Mouse (Mus musculus): ENCODE measurements around the gene Lyrm7. TPM values are rescaled to one million over a fixed set of nuclear protein-coding genes. Genes with fewer than 3 reads are reported as not detected.
A peak's percentile ranks its signal among the peaks of the same experiment; 100 is the strongest.

The Lyrm7 gene
- polyA plus RNA-seq (2016; fragmentation: Nextera tagmentation; extraction: Ambion mirVana), result 5.5 and 10.8 TPM in 2 replicates

- Histone ChIP-seq H3K27ac (peak within 1 kb of the TSS; percentile 88), H3K9me3 (replicated peaks) (no peaks in the 10 kb centered on the region), H3K27me3 (no peaks in the 10 kb centered on the region), H3K4me1 (peaks cover 11% of the 10 kb centered on the region), H3K4me3 (peak within 1 kb of the TSS; percentile 59), H3K36me3 (no peaks in the 10 kb centered on the region), H3K4me2 (replicated peaks) (peak within 1 kb of the TSS; percentile 59), H3K9ac (peak within 1 kb of the TSS; percentile 71)
- peak; percentile 95 for ATAC-seq (ENCODE audit: low FRiP score)
- WGBS, result under 1% methylated on average over 42 of the region's 42 CpGs
Measured at GRCm38 (mm10) chr11:54860256-54861038, at the start of gene Lyrm7. Lyrm7 (minus strand) TSS chr11:54860916.

- no peaks in the 10 kb centered on the region for H3K27me3 ChIP-seq
- no peaks in the 10 kb centered on the region for H3K9me3 ChIP-seq (replicated peaks)
- no peak for ATAC-seq (ENCODE audit: low FRiP score)
- H3K4me3 ChIP-seq, result no peak overlapping the region
- 90% methylated on average over 12 of the region's 12 CpGs for WGBS
- peaks cover 61% of the 10 kb centered on the region for H3K36me3 ChIP-seq
- H3K4me2 ChIP-seq (replicated peaks), result no peak overlapping the region
- 0 out of 2 replicates have a peak, but pooled peaks cover 3% of the 10 kb centered on the region for H3K4me1 ChIP-seq
- H3K9ac ChIP-seq, result no peak overlapping the region
- H3K27ac ChIP-seq, result no peak overlapping the region
Measured at GRCm38 (mm10) chr11:54910081-54910665, 49.5 kb upstream of the Lyrm7 start.

- Histone ChIP-seq H3K4me1 (0 out of 2 replicates have a peak, but pooled peaks cover 7% of the 10 kb centered on the region), H3K9ac (no peak overlapping the region), H3K4me3 (no peak overlapping the region), H3K9me3 (replicated peaks) (no peaks in the 10 kb centered on the region), H3K27me3 (no peaks in the 10 kb centered on the region), H3K4me2 (replicated peaks) (no peak overlapping the region), H3K27ac (no peak overlapping the region), H3K36me3 (peaks cover 53% of the 10 kb centered on the region)
- WGBS, result 92% methylated on average over 11 of the region's 11 CpGs
- no peak for ATAC-seq (ENCODE audit: low FRiP score)
Measured at GRCm38 (mm10) chr11:54909273-54909672, 48.6 kb upstream of the Lyrm7 start.

- Histone ChIP-seq H3K4me2 (replicated peaks) (no peak overlapping the region), H3K4me1 (peaks cover 18% of the 10 kb centered on the region; the same call in 1 of the 2 replicates), H3K9me3 (replicated peaks) (no peaks in the 10 kb centered on the region), H3K36me3 (peaks cover 41% of the 10 kb centered on the region), H3K4me3 (no peak overlapping the region), H3K27me3 (no peaks in the 10 kb centered on the region), H3K9ac (no peak overlapping the region), H3K27ac (no peak overlapping the region)
- no peak for ATAC-seq (ENCODE audit: low FRiP score)
- 86% methylated on average over 5 of the region's 5 CpGs for WGBS
Measured at GRCm38 (mm10) chr11:54907259-54907658, 46.5 kb upstream of the Lyrm7 start.

GRCm38 (mm10) chr11:54906466-54906865 is 45.8 kb upstream of the Lyrm7 start:
- H3K4me3 ChIP-seq, result no peak overlapping the region
- no peaks in the 10 kb centered on the region for H3K27me3 ChIP-seq
- no peak overlapping the region for H3K9ac ChIP-seq
- 89% methylated on average over 4 of the region's 4 CpGs for WGBS
- no peak overlapping the region for H3K4me2 ChIP-seq (replicated peaks)
- H3K4me1 ChIP-seq, result peaks cover 18% of the 10 kb centered on the region; the same call in 1 of the 2 replicates
- ATAC-seq (ENCODE audit: low FRiP score), result no peak
- no peak overlapping the region for H3K27ac ChIP-seq
- H3K9me3 ChIP-seq (replicated peaks), result no peaks in the 10 kb centered on the region
- H3K36me3 ChIP-seq, result peaks cover 37% of the 10 kb centered on the region

GRCm38 (mm10) chr11:54905931-54906330 is 45.2 kb upstream of the Lyrm7 start:
- no peak overlapping the region for H3K4me2 ChIP-seq (replicated peaks)
- H3K27me3 ChIP-seq, result no peaks in the 10 kb centered on the region
- H3K27ac ChIP-seq, result no peak overlapping the region
- H3K9ac ChIP-seq, result no peak overlapping the region
- H3K4me3 ChIP-seq, result no peak overlapping the region
- ATAC-seq (ENCODE audit: low FRiP score), result no peak
- H3K9me3 ChIP-seq (replicated peaks), result no peaks in the 10 kb centered on the region
- H3K4me1 ChIP-seq, result peaks cover 18% of the 10 kb centered on the region; the same call in 1 of the 2 replicates
- H3K36me3 ChIP-seq, result peaks cover 32% of the 10 kb centered on the region
- 71% methylated on average over 4 of the region's 4 CpGs for WGBS

GRCm38 (mm10) chr11:54905086-54905485 is 44.4 kb upstream of the Lyrm7 start:
- Histone ChIP-seq H3K9me3 (replicated peaks) (no peaks in the 10 kb centered on the region), H3K36me3 (peaks cover 24% of the 10 kb centered on the region; the same call in 1 of the 2 replicates), H3K4me1 (peaks cover 18% of the 10 kb centered on the region; the same call in 1 of the 2 replicates), H3K9ac (no peak overlapping the region), H3K4me2 (replicated peaks) (no peak overlapping the region), H3K27me3 (no peaks in the 10 kb centered on the region), H3K27ac (no peak overlapping the region), H3K4me3 (no peak overlapping the region)
- 65% methylated on average over 3 of the region's 3 CpGs for WGBS
- no peak for ATAC-seq (ENCODE audit: low FRiP score)

- Histone ChIP-seq H3K27ac (peak overlapping the region; percentile 23; the same call in 1 of the 2 replicates), H3K27me3 (no peaks in the 10 kb centered on the region), H3K9ac (no peak overlapping the region), H3K4me3 (no peak overlapping the region), H3K4me1 (peaks cover 18% of the 10 kb centered on the region; the same call in 1 of the 2 replicates), H3K4me2 (replicated peaks) (peak overlapping the region; percentile 89; the same call in 1 of the 2 replicates), H3K36me3 (peaks cover 15% of the 10 kb centered on the region; the same call in 1 of the 2 replicates), H3K9me3 (replicated peaks) (no peaks in the 10 kb centered on the region)
- 33% methylated on average over 4 of the region's 4 CpGs for whole genome bisulfite sequencing
- ATAC-seq (ENCODE audit: low FRiP score), result peak; percentile 32; the same call in 1 of the 2 replicates
Measured at GRCm38 (mm10) chr11:54903940-54904706, 43.4 kb upstream of the Lyrm7 start.

GRCm38 (mm10) chr11:54903339-54903738 is 42.6 kb upstream of the Lyrm7 start:
- Histone ChIP-seq H3K4me3 (peak overlapping the region; percentile 51), H3K4me2 (replicated peaks) (peak overlapping the region; percentile 89), H3K4me1 (peaks cover 18% of the 10 kb centered on the region; the same call in 1 of the 2 replicates), H3K36me3 (peaks cover 9% of the 10 kb centered on the region; the same call in 1 of the 2 replicates), H3K9me3 (replicated peaks) (no peaks in the 10 kb centered on the region), H3K27me3 (no peaks in the 10 kb centered on the region), H3K9ac (no peak overlapping the region), H3K27ac (no peak overlapping the region)
- 73% methylated on average over 5 of the region's 5 CpGs for WGBS
- no peak for ATAC-seq (ENCODE audit: low FRiP score)

- peak; percentile 93 for ATAC-seq (ENCODE audit: low FRiP score)
- Histone ChIP-seq H3K4me3 (peak within 1 kb of the TSS; percentile 51), H3K9me3 (replicated peaks) (no peaks in the 10 kb centered on the region), H3K36me3 (peaks cover 6% of the 10 kb centered on the region; the same call in 1 of the 2 replicates), H3K4me2 (replicated peaks) (peak within 1 kb of the TSS; percentile 89), H3K4me1 (peaks cover 18% of the 10 kb centered on the region; the same call in 1 of the 2 replicates), H3K9ac (peak within 1 kb of the TSS; percentile 65), H3K27ac (no peak within 1 kb of the TSS), H3K27me3 (no peaks in the 10 kb centered on the region)
- 16% methylated on average over 45 of the region's 45 CpGs for WGBS
Measured at GRCm38 (mm10) chr11:54902333-54903323, 41.9 kb upstream of the Lyrm7 start, which contains the start of gene Gpx3. Gpx3 (plus strand) TSS chr11:54902453.

- no peaks in the 10 kb centered on the region for H3K36me3 ChIP-seq
- 60% methylated on average over 4 of the region's 4 CpGs for WGBS
- no peak overlapping the region for H3K4me2 ChIP-seq (replicated peaks)
- H3K4me1 ChIP-seq, result peaks cover 15% of the 10 kb centered on the region; the same call in 1 of the 2 replicates
- H3K9ac ChIP-seq, result no peak overlapping the region
- H3K9me3 ChIP-seq (replicated peaks), result no peaks in the 10 kb centered on the region
- no peak overlapping the region for H3K27ac ChIP-seq
- no peaks in the 10 kb centered on the region for H3K27me3 ChIP-seq
- H3K4me3 ChIP-seq, result no peak overlapping the region
- ATAC-seq (ENCODE audit: low FRiP score), result no peak
Measured at GRCm38 (mm10) chr11:54899657-54900056, 38.9 kb upstream of the Lyrm7 start.

All from hindbrain, embryonic 12.5 days (tissue).